Mouse (Mus musculus): Measurements from ENCODE around the gene Clmn. TPM values are rescaled to one million over a fixed set of nuclear protein-coding genes. Genes with fewer than 3 reads are reported as not detected.

Clmn gene
- polyA plus RNA-seq, 1 experiment from 2014 or later: 2.5 TPM

DNA sequence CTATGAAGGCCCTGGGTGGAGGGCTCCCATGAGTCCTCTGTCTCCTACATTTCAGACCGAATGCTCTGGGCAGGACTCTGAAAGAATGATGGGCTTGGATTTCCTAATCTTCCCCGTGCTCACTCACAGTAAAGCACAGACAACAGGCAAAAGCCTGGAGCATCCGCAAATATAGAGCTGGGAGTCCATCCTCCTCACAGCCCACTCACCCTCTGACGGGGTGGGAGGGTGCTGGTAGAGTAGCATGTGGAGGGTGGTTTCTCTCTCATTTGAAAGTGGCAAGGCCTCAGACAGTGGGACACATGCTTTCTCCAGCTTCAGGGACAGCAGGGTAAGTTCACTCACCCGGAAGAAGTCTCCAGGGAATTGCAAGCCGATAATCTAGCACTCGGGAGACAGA, 21.2 kb upstream of the Clmn start:
- Histone ChIP-seq H3K9ac (ENCODE audit: low read length) (no peak overlapping the region), H3K4me3 (ENCODE audit: low read depth, low read length) (no peak overlapping the region), H3K4me1 (ENCODE audit: control insufficient read depth, insufficient read depth, low read length) (no peaks in the 10 kb centered on the region), H3K36me3 (ENCODE audit: control insufficient read depth, insufficient read depth, low read length) (no peaks in the 10 kb centered on the region), H3K9me3 (ENCODE audit: control insufficient read depth, low read length) (no peaks in the 10 kb centered on the region), H3K27ac (ENCODE audit: low read depth, low read length) (no peak overlapping the region), H3K27me3 (ENCODE audit: control insufficient read depth, insufficient read depth, low read length) (no peaks in the 10 kb centered on the region), H3K4me2 (no peak overlapping the region)
- no peak for ATAC-seq (ENCODE audit: low FRiP score)
- 84% methylated on average over 7 of the region's 7 CpGs for whole genome bisulfite sequencing
- DNase-seq (ENCODE audit: low spot score, missing footprints): no peak

GRCm38 (mm10) chr12:104882533-104882932, 17.7 kb upstream of the Clmn start:
- H3K27me3 ChIP-seq (ENCODE audit: control insufficient read depth, insufficient read depth, low read length): no peaks in the 10 kb centered on the region
- no peaks in the 10 kb centered on the region for H3K4me1 ChIP-seq (ENCODE audit: control insufficient read depth, insufficient read depth, low read length)
- WGBS: 75% methylated on average over 5 of the region's 5 CpGs
- H3K4me2 ChIP-seq: no peak overlapping the region
- no peaks in the 10 kb centered on the region for H3K36me3 ChIP-seq (ENCODE audit: control insufficient read depth, insufficient read depth, low read length)
- no peak overlapping the region for H3K9ac ChIP-seq (ENCODE audit: low read length)
- H3K9me3 ChIP-seq (ENCODE audit: control insufficient read depth, low read length): no peaks in the 10 kb centered on the region
- no peak overlapping the region for H3K4me3 ChIP-seq (ENCODE audit: low read depth, low read length)
- no peak for ATAC-seq (ENCODE audit: low FRiP score)
- no peak overlapping the region for H3K27ac ChIP-seq (ENCODE audit: low read depth, low read length)
- DNase-seq (ENCODE audit: low spot score, missing footprints): no peak

- no peaks in the 10 kb centered on the region for H3K27me3 ChIP-seq (ENCODE audit: control insufficient read depth, insufficient read depth, low read length)
- no peaks in the 10 kb centered on the region for H3K36me3 ChIP-seq (ENCODE audit: control insufficient read depth, insufficient read depth, low read length)
- H3K9ac ChIP-seq (ENCODE audit: low read length): no peak overlapping the region
- 41% methylated on average over 2 of the region's 2 CpGs for WGBS
- DNase-seq (ENCODE audit: low spot score, missing footprints): no peak
- H3K4me3 ChIP-seq (ENCODE audit: low read depth, low read length): no peak overlapping the region
- no peak for ATAC-seq (ENCODE audit: low FRiP score)
- H3K27ac ChIP-seq (ENCODE audit: low read depth, low read length): no peak overlapping the region
- H3K4me1 ChIP-seq (ENCODE audit: control insufficient read depth, insufficient read depth, low read length): no peaks in the 10 kb centered on the region
- no peaks in the 10 kb centered on the region for H3K9me3 ChIP-seq (ENCODE audit: control insufficient read depth, low read length)
- H3K4me2 ChIP-seq: no peak overlapping the region
Measured at GRCm38 (mm10) chr12:104882061-104882460, 17.2 kb upstream of the Clmn start.

DNA sequence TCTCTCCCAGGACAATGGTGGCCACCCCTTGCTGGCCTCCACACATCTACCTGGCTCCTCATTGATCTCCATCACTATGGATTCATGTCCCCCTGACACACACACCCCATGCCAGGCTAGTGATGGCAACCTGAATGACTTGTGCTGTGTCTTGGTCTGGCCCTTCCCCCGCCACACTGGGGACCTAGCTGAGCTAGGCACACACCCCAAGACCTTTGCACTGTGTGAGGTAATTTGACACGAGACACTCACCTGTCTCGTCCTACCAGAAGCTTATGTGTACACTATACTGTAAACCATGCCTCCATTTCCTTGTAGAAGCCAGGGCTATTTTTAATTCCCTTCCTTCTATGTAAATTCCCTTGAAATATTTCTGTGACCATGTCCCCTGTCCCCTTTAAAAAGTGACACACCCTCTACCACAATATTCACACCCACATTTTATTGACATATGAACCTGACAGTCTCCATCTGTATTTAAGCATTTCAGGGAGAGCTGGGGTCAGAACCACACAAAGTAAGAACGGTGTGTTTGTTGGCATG, 16.7 kb upstream of the Clmn start:
- Histone ChIP-seq H3K27me3 (ENCODE audit: control insufficient read depth, insufficient read depth, low read length) (no peaks in the 10 kb centered on the region), H3K9me3 (ENCODE audit: control insufficient read depth, low read length) (no peaks in the 10 kb centered on the region), H3K4me1 (ENCODE audit: control insufficient read depth, insufficient read depth, low read length) (no peaks in the 10 kb centered on the region), H3K4me2 (no peak overlapping the region), H3K27ac (ENCODE audit: low read depth, low read length) (no peak overlapping the region), H3K4me3 (ENCODE audit: low read depth, low read length) (no peak overlapping the region), H3K9ac (ENCODE audit: low read length) (no peak overlapping the region), H3K36me3 (ENCODE audit: control insufficient read depth, insufficient read depth, low read length) (no peaks in the 10 kb centered on the region)
- DNase-seq (ENCODE audit: low spot score, missing footprints): no peak
- whole genome bisulfite sequencing: 85% methylated on average over 4 of the region's 4 CpGs
- ATAC-seq (ENCODE audit: low FRiP score): no peak

DNA sequence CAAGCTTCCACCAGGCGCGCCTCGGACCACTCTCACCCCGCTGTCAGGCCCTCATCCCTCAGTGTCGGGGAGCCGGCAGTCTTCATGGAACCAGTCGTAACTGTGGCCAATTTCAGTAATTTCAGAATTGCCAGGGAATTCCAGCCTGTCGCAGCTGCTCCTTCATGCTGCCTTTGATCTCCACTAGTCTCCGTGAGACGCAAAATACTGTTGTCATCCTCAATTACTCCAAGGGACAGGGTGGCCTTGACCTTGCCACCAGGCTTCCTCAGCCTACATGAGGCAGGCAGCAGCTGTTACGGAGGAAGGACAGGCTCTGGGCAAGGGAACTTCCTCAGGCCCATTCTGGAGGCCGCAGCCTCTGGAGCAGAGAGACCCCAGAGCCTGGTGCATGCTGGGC, 15.5 kb upstream of the Clmn start:
- ATAC-seq (ENCODE audit: low FRiP score) (no peak; the same call in 1 of the 2 replicates), DNase-seq (ENCODE audit: low spot score, missing footprints) (no peak)
- Histone ChIP-seq H3K27ac (ENCODE audit: low read depth, low read length) (no peak overlapping the region), H3K4me1 (ENCODE audit: control insufficient read depth, insufficient read depth, low read length) (no peaks in the 10 kb centered on the region), H3K4me3 (ENCODE audit: low read depth, low read length) (no peak overlapping the region), H3K9me3 (ENCODE audit: control insufficient read depth, low read length) (no peaks in the 10 kb centered on the region), H3K27me3 (ENCODE audit: control insufficient read depth, insufficient read depth, low read length) (no peaks in the 10 kb centered on the region), H3K9ac (ENCODE audit: low read length) (no peak overlapping the region), H3K36me3 (ENCODE audit: control insufficient read depth, insufficient read depth, low read length) (no peaks in the 10 kb centered on the region), H3K4me2 (no peak overlapping the region)
- 74% methylated on average over 12 of the region's 12 CpGs for WGBS

DNA sequence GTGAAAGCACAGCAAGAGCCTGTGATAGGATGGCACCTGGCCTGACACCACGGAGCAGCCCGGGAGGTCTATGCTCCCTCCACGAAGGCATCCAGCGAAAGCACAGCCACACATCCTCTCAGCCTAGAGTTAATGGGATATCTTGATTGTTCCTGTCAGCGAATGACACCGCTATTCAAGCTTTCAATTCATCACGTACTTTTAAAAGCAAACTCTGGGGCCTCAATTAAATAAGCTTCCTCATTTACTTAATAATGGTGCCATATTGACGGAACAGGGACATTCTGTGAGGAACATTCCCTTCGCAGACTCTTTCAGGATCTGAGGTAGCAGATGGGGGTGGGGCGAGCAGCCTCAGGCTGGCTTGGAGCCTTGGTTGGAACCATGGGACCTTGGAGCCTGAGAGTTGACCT, 14.7 kb upstream of the Clmn start:
- Histone ChIP-seq H3K27ac (ENCODE audit: low read depth, low read length) (no peak overlapping the region), H3K9ac (ENCODE audit: low read length) (no peak overlapping the region), H3K27me3 (ENCODE audit: control insufficient read depth, insufficient read depth, low read length) (no peaks in the 10 kb centered on the region), H3K4me1 (ENCODE audit: control insufficient read depth, insufficient read depth, low read length) (no peaks in the 10 kb centered on the region), H3K4me2 (no peak overlapping the region), H3K36me3 (ENCODE audit: control insufficient read depth, insufficient read depth, low read length) (no peaks in the 10 kb centered on the region), H3K9me3 (ENCODE audit: control insufficient read depth, low read length) (no peaks in the 10 kb centered on the region), H3K4me3 (ENCODE audit: low read depth, low read length) (no peak overlapping the region)
- WGBS: 60% methylated on average over 10 of the region's 10 CpGs
- no peak for DNase-seq (ENCODE audit: low spot score, missing footprints)
- no peak for ATAC-seq (ENCODE audit: low FRiP score)

DNA sequence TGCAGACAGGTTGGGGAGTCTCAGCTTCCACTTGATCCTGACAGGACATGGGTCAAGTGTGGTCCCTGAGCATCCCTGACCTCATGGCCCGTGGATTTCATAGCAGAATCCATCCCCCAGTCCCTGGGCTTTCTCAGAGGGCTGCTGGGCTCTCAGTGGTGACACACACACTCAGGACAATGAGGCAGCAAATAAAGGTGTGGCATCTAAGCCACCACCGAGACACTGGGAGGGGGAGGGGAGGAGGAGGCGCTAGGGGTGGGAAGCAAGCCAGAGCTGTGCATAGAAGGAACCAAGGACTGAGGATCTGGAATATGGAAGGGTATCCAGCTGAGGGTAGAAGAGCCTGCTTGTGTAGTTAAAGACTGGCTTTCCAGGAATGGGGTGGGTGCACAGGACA, 11.2 kb upstream of the Clmn start:
- Histone ChIP-seq H3K27ac (ENCODE audit: low read depth, low read length) (no peak overlapping the region), H3K9ac (ENCODE audit: low read length) (no peak overlapping the region), H3K27me3 (ENCODE audit: control insufficient read depth, insufficient read depth, low read length) (no peaks in the 10 kb centered on the region), H3K4me1 (ENCODE audit: control insufficient read depth, insufficient read depth, low read length) (no peaks in the 10 kb centered on the region), H3K4me3 (ENCODE audit: low read depth, low read length) (no peak overlapping the region), H3K4me2 (no peak overlapping the region), H3K36me3 (ENCODE audit: control insufficient read depth, insufficient read depth, low read length) (no peaks in the 10 kb centered on the region), H3K9me3 (ENCODE audit: control insufficient read depth, low read length) (no peaks in the 10 kb centered on the region)
- 40% methylated on average over 3 of the region's 3 CpGs for WGBS
- no peak for ATAC-seq (ENCODE audit: low FRiP score)
- DNase-seq (ENCODE audit: low spot score, missing footprints): no peak

DNA sequence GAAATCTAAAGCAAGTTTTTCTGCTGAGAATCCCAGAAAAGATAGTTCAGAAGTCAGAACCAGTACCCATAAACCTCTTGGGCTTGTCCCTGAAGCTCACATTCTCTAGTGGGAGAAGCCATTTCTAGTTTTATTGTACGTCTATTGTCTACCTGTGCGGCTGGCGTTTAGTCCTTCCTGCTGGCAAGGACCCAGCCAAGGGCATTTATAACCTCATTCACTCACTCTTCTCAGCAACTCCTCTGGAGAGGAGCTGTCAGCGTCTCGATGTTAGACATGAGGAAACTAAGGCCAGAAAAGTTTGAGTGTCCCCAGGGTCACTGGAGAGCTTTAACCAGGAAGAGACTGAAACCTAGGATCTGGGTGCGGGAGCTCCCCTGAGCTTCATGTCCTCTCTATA, 7.1 kb upstream of the Clmn start:
- Histone ChIP-seq H3K4me2 (no peak overlapping the region), H3K4me1 (ENCODE audit: control insufficient read depth, insufficient read depth, low read length) (no peaks in the 10 kb centered on the region), H3K9me3 (ENCODE audit: control insufficient read depth, low read length) (no peaks in the 10 kb centered on the region), H3K4me3 (ENCODE audit: low read depth, low read length) (no peak overlapping the region), H3K27ac (ENCODE audit: low read depth, low read length) (no peak overlapping the region), H3K9ac (ENCODE audit: low read length) (no peak overlapping the region), H3K27me3 (ENCODE audit: control insufficient read depth, insufficient read depth, low read length) (no peaks in the 10 kb centered on the region), H3K36me3 (ENCODE audit: control insufficient read depth, insufficient read depth, low read length) (no peaks in the 10 kb centered on the region)
- DNase-seq (ENCODE audit: low spot score, missing footprints): no peak
- ATAC-seq (ENCODE audit: low FRiP score): no peak
- WGBS: 88% methylated on average over 6 of the region's 6 CpGs

DNA sequence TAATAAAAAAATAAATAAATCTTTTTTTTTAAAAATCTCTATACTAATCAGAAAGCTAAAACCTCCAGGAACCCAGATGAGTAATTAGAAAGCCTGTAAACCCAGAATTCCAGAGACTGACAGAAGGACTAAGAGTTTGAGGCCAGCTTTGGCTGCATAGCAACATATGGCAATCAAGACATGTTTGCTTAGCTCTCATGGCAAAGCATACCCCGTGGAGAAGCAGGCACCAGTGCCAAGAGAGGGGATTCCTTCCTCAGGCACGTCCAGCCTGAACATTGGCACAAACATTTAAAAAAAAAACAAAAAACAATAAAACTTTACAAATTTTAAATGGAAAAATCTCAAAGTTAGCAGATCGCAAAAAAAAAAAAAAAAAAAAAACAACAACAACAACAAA, 4.9 kb upstream of the Clmn start:
- Histone ChIP-seq H3K4me2 (no peak overlapping the region), H3K4me3 (ENCODE audit: low read depth, low read length) (no peak overlapping the region), H3K4me1 (ENCODE audit: control insufficient read depth, insufficient read depth, low read length) (peaks cover 2% of the 10 kb centered on the region; the same call in 1 of the 2 replicates), H3K27me3 (ENCODE audit: control insufficient read depth, insufficient read depth, low read length) (no peaks in the 10 kb centered on the region), H3K36me3 (ENCODE audit: control insufficient read depth, insufficient read depth, low read length) (no peaks in the 10 kb centered on the region), H3K9ac (ENCODE audit: low read length) (no peak overlapping the region), H3K27ac (ENCODE audit: low read depth, low read length) (no peak overlapping the region), H3K9me3 (ENCODE audit: control insufficient read depth, low read length) (no peaks in the 10 kb centered on the region)
- no peak for ATAC-seq (ENCODE audit: low FRiP score)
- 80% methylated on average over 3 of the region's 3 CpGs for WGBS
- DNase-seq (ENCODE audit: low spot score, missing footprints): no peak

GRCm38 (mm10) chr12:104868430-104868829, 3.6 kb upstream of the Clmn start:
- no peak for ATAC-seq (ENCODE audit: low FRiP score)
- Histone ChIP-seq H3K4me3 (ENCODE audit: low read depth, low read length) (no peak overlapping the region), H3K4me2 (no peak overlapping the region), H3K27ac (ENCODE audit: low read depth, low read length) (no peak overlapping the region), H3K36me3 (ENCODE audit: control insufficient read depth, insufficient read depth, low read length) (no peaks in the 10 kb centered on the region), H3K9ac (ENCODE audit: low read length) (no peak overlapping the region), H3K27me3 (ENCODE audit: control insufficient read depth, insufficient read depth, low read length) (no peaks in the 10 kb centered on the region), H3K9me3 (ENCODE audit: control insufficient read depth, low read length) (no peaks in the 10 kb centered on the region), H3K4me1 (ENCODE audit: control insufficient read depth, insufficient read depth, low read length) (peaks cover 5% of the 10 kb centered on the region; the same call in 1 of the 2 replicates)
- no peak for DNase-seq (ENCODE audit: low spot score, missing footprints)
- 73% methylated on average over 3 of the region's 3 CpGs for WGBS
